Mouse (Mus musculus) MEL-GATA-1-ER (cell line): ENCODE measurements around the gene Atf1.
A peak's percentile ranks its signal among the peaks of the same experiment; 100 is the strongest.
"Not testable (repeated sequence)": the region's sequence is repeated elsewhere in the genome, so short reads cannot be mapped to it uniquely, and the experiment has no call there.

Experiments used
- DNase-seq: peaks from one replicate; pipeline ENCODE4 v3.0.0-alpha.2; 2012; ENCODE audit warnings: low read depth; ENCODE audit errors: extremely low read depth

Atf1 gene

GRCm38 (mm10) chr15:100258646-100259425, 31.2 kb downstream of the Atf1 start:
- DNase-seq, result no peak

DNA sequence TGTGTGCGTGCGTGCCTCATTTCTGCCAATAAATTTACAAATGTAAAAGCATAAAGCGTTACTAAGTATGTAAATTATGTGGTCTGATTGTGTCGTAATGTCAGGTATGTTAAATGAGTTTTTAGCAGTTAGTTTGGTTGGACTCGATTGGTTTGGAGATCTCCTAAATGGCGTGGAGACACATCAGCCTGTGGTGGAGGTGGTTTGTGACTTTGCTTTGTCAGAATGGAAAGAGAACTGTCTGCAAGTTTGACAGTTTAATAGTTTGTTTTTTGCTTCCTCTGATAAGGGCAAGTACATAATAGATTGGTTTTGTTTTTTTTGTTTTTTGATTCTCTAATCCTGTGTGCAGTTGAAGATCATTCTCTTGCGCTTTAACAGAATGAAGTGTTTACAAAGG, 32.7 kb downstream of the Atf1 start:
- DNase-seq, result not testable (repeated sequence)

DNA sequence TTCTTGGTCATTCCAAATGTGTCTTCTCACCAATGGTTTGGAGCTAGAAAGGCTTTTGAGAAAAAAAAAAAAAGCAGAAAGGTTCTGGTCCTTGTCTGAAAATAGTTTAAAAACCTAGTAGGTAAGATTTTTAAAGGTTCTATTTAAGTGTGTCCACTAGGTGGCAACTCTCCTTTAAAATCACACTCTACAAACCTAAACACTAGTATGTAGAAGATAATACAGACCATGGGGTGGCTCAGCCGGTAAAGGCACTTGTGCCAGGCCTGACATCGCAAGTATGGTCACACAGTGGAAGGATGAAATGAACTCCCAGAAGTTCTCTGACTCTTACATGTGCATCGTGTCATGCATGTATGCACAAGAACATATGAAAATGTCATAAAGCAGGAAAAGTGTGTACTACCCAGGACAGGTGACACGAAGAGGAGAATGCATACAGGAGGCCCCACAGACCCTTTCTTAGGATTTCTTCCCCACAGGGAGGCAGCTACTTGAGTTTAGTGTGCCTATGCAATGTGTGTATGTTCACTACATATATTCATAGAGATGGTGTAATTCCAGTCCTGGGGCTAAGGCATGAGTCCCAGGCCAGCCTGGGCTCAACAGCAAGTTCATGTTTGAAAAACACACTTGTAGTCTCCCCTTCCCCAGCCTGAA, 35.8 kb downstream of the Atf1 start:
- DNase-seq, result peak; percentile 44

DNA sequence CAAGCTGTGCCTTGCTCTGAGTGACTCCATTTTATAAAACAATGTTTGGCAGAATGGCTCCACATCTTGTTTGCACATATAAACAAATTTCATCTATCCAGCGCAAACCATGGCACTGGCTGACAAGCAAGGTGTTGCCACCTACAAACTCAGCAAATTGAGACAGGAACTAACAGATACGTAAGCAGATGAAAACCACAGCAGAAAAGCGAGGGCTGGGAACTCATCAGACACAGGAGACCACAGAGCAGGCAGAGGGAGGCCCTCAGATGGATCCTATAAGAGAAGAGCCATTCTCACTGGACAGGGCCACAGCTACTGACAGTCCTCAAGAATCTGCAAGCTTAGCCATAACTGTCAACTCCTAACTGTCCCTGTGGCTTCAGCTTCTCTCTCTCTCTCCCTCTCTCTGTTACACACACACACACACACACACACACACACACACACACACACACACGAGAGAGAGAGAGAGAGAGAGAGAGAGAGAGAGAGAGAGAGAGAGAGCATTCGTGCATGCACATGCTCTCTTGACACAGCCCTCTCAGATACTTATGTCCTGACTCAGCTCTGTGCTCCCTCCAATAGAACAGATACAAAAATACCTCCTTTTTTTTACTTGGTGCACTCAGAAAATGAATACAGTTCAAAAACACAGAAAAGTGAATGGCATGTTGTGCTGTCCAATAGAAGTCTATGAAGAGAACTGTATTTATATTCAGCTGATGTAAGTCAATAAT, 38.1 kb downstream of the Atf1 start:
- no peak for DNase-seq

DNA sequence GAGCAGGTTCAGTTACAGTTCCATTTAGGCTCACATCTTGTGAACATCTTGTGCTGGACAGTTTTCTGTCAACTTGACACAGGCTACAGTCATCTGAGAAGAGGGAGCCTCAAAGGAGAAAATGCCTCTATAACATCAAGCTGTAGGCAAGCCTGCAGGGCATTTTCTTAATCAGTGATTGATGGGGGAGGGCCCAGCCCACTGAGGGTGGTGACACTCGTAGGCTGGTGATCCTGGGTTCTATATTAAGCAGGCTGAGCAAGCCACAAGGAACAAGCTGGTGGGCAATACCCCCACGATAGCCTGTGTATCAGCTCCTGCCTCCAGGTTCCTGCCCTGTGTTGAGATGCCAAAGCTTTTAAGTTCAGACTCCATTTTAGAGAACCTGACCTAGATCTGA, 41.3 kb downstream of the Atf1 start:
- no peak for DNase-seq

GRCm38 (mm10) chr15:100269776-100270175, 42.2 kb downstream of the Atf1 start:
- no peak for DNase-seq

GRCm38 (mm10) chr15:100270609-100271008, 43.0 kb downstream of the Atf1 start:
- DNase-seq, result not testable (repeated sequence)

DNA sequence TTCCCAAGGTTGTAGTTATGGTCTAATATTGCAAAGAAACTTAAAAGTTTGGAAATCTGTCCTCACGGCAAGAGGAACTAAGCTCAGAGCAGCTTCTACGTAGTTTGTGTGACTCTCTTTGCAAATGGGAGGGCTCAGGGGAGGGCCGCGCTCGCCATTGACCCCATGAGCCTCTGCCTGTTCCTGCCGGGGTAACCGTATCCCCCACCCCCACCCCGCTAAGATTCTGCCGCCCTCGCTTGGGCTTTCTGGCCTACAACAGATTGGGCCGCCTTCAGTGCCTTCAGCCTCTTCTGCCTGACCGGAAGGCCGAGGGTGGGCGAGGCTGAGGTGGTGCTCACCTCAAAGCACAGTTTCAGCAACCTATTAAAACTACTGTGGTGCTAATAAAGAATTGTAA, 43.8 kb downstream of the Atf1 start:
- DNase-seq, result no peak

DNA sequence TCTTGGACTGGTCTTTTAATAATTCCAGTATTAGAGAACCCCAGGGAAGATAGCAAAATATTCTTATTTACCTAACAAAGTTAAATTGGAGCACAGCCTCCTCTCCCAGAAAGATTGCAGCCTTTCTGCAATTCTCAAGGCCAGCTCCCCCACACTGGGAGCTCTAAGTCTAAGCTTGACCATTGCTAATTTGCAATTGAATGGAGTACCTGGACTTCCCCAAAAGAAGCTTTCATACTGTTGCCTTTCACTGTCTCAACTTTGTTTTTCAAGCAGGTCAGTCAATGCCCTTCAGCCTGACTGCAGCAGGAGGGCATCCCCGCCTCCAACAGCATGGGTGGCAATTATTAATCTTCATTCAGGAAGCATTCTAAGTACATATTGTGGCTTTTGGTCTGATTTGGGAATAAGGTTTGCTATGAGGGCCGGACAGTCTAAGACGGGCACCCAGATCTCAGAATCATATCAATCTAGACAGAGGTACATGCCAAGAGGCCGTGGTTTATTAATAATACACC, 46.2 kb downstream of the Atf1 start:
- DNase-seq, result not testable (repeated sequence)

DNA sequence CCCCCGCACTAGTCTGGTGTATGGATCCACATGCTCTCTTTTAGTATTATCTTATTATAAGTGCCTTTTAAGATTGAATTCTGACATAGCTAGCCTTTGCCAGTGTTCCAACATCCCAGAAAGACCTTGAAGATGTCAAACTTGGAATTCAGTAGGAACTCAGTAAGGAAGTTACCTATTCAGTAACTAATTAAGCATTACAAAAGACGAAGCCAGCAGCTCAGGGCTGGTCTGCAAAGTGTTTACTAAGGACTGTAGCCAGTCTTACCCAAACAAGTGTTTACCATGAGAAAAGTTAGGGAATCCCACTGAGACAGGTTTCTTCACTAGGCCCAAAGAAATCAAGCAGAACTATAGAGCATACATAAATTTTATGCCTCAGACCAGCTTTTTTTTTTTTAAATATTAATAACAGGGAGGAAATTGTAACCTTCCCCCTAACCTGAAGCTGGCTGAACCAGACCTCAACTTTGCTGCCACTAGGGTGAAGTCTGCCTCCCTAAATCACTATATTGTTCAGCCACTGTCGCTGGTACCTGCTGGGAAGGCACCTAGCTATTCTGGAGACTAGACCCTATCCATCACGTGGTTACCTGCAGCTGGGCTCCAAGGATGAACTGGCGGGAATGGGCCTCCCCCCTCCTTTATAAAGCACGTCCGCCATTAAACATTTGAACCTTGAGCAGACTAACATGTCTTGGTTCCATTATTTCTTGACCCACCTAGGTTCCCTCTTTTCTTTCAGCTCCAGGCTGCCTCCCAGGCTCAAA, 47.4 kb downstream of the Atf1 start:
- DNase-seq, result no peak

DNA sequence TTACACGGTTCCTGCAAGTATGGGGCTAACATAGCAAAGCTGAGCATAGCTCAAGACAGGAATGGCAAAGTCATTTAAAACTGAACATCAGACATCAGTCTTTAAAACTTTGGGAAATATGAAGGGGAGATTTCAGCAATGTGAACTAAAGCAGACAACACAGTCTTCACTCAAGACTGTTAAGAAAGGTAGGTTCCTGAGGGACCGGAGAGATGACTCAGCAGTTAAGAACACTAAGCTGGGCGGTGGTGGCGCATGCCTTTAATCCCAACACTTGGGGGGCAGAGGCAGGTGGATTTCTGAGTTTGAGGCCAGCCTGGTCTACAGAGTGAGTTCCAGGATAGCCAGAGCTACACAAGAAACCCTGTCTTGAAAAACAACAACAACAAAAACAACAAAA, 48.8 kb downstream of the Atf1 start:
- no peak for DNase-seq

DNA sequence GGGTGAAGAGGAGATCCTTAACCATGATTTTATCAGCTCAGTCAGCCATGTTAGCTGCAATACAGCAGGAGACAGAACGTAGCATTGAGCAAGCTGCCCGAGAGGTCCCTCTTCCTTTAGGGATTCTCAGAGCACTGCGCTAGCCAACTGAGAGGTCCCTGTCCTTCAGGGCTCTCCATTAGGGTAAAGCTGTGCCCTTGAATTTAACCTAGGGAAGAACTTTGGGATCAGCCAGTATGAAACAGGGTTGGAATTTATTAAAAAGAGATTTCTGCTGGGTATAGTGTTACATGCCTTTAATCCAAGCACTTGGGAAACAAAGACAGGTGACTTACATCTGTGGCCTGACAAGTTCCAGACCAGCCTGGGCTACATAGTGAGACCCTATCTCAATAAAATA, 50.0 kb downstream of the Atf1 start:
- no peak for DNase-seq

GRCm38 (mm10) chr15:100280626-100281025, 53.0 kb downstream of the Atf1 start, which contains the start of gene Tmprss12:
Tmprss12 (plus strand) TSS chr15:100280837.
- no peak for DNase-seq

GRCm38 (mm10) chr15:100288980-100289379, 61.4 kb downstream of the Atf1 start:
- no peak for DNase-seq

GRCm38 (mm10) chr15:100290858-100291257, 63.2 kb downstream of the Atf1 start:
- no peak for DNase-seq

- DNase-seq, result no peak
These were observed 64.7 kb downstream of the Atf1 start for GRCm38 (mm10) chr15:100292326-100292725.

DNA sequence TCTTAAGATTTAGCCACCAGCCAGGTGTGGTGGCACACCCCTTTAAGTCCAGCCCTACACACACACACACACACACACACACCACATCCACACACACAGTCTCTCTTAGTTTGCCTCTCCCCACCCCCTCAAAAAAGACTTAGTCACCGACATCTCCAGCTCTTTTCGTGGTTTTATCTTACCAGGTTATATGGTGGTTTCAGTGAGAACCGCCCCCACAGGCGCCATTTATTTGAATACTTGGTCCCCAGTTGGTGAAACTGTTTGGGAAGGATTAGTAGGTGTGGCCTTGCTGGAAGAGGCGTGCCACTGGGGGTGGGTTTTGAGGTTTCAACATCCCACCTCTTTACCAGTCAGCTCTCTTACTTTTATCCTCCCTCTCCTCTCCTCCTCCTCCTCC, 70.2 kb downstream of the Atf1 start:
- no peak for DNase-seq

DNA sequence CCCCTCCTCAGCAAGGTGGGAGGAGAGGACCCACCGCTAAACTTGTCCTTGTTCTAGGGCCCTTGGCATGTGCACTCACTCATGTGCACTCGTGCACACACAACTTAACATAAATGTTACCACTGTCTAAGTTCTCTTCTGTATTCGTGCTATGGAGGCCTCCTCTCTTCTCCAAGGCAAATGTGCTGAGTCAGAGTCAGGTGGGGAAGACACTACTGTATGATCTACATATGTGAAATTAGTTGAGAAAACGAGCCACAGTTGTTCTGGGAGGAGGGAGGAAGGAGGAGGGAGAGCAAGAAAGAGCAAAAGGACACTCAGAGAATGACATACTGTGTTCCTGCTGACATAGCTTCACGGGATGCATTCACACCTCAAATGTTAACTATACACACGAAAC, 72.9 kb downstream of the Atf1 start:
- DNase-seq, result no peak

DNA sequence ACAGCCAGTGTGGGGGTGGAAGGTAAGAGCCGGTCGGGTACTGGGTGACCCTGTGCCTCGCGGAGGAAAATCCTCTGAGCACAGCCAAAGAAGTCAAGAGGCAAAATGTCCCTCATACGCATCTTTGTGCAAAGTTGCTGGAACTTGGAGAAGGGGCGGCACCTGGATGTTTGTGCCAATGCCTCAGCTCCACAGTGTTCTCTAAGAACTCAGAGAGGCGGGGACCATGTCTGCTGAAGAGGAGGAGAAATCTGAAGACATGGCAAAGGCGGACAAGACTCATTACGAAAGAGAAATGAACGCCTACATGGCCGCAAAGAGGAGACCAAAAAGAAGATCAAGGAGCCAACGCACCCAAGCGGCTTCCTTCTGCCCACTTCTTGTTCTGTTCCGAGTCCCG, 73.9 kb downstream of the Atf1 start:
- DNase-seq, result no peak

DNA sequence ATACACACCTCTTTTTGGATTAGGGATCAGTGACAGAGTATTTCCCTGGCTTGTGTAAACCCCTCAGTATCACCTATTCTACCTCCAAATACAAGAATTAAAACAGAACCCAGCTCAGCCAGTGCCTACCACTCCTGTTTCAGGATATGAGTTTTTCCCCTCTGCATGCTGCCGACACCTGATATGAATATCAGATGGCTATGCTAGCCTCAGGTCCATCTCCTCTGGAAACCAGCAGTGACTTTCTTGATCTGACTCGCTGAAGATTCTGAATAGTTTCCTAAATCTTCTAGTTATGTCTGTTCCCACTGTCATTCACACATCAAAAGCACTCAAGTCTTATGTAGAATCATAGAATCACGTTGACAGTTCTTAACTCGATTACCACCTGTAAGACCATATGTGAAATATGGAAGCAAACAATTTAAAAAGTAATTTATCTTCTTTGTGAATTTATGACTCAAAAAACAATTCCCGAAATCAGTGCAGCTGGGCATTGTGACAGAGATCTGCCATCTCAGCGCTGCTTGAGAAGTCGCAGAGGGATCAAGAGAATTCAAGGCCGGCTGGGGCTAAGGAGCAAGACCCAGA, 75.9 kb downstream of the Atf1 start:
- peak; percentile 65 for DNase-seq
